Mouse (Mus musculus) testis, postnatal 10 days (tissue): Measurements from ENCODE around the gene Med7.

ENCODE experiments used
- DNase-seq: peaks from one replicate; pipeline ENCODE4 v3.0.0; 2021; ENCODE audit warnings: low spot score

Med7 gene

DNA sequence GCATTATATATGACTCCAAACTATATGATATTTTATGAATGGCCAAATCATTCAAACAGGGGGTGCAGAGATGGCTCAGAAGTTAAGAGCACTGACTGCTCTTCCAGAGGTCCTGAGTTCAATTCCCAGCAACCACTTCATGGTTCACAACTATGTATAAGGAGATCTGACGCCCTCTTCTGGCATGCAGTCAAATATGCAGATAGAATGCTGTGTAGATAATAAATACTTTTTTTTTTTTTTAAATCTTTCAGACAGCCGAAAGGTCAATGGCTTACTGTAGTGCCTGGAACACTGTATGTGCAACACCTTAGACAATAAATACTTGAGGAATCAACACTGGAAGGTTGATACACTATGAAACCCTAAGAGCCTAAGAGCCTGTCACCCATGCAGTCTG is 6.6 kb upstream of the Med7 start:
- no peak for DNase-seq

DNA sequence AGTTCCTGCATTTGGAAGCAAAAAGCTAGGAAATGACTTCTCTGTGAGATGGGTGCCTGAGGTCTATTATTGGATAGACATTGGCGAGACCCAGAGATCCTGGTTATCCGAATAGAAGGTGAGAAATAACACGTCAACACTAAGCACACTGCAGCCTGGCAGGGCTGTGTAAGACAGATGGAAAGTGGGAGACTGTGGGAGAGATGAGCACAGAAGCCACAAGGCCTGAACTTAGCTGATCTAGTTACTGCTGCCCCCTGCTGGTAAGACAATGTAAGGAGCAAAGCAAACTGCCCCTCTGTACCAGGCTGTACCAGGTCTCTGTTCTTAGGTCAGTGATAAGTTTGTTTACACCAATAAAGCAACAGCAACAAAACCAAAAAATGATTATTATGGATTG is 5.6 kb upstream of the Med7 start:
- DNase-seq, result peak; percentile 88

DNA sequence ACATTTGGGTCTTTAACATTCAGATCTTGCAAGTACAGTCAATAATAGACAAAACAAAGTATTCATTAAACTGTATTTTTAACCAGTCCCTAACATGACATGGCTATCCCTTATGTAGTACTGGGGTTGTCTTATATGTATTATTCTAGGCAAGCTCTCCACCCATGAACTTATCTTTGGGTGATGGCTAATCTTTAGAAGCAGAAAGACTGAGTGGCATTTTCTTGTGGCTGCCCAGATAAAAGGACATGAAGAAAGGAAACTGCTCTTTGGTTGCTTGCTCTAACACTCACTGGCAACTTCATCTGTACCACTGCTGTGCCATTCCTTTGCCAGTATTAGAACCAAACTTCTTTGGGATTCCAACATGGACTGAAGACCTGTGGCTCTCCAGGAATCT is 1.4 kb upstream of the Med7 start:
- no peak for DNase-seq

DNA sequence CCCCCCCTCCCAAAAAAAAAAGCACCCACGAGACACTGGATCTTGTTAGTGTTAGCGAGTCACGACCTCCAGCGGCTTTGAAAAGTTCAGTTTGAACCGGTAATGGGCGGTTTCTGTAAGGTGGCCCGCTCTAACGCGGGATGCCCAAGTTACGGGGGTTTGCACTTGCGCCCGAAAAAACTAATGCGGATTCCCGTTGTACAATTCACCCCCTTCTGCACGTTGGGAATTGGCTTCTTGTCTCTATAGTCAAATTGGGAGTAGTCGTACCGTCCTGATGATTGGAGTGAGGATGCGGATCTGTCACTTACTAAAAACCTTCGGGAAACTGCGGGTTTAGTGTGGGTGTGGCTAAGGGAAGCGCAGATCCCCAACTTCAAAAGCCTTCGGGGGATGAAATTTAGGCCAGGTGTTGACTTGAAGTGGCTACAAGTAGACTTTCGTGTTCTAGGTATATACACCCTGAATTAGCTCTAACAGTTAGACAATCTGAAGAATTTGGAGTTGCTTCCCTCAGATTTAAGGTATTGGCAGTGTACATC is 805 bp downstream of the Med7 start:
- peak; percentile 47 for DNase-seq

DNA sequence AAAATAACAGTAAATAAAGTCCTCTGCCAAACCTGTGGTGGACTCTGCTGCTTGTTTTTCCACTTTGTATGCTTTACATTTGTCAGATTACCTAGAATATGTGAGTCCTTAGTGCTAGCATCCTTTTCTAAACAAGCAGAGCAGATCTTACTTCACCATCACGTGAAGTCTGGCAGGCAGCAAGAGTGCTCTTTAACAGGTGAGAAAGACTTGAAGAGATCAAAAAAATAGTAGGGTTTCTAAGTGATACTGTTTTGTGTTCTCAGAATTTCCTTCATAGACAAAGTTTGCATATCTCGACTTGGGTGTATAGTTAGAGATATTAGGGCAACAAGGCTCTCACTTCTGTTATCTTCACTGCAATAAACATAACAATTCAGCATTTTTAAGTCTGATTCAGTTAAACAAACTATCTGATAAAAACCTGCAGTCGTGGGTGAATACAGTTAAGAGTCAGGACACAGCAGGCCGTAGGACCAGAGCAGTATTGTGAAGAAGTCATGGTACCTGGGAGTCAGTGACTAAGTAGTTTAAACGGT is 2.3 kb downstream of the Med7 start:
- no peak for DNase-seq

DNA sequence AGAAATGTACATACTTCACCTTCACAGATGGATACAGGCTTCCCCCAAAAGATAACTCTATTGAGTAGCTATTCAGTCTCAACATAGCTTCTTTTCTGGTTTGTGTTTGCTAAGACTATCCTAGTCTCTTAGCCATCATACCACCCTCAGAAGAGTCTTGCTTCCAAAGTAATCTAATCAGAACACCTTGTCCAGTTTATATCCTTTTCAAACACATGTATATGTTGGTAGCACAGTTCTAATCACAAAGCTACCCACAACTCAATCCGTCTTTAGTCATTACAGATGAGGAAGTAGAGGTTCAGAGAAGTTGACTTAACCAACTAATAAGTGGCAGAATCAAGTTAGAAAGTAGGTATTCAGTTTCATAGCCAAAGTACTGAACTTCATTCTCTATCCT is 5.0 kb downstream of the Med7 start:
- no peak for DNase-seq

DNA sequence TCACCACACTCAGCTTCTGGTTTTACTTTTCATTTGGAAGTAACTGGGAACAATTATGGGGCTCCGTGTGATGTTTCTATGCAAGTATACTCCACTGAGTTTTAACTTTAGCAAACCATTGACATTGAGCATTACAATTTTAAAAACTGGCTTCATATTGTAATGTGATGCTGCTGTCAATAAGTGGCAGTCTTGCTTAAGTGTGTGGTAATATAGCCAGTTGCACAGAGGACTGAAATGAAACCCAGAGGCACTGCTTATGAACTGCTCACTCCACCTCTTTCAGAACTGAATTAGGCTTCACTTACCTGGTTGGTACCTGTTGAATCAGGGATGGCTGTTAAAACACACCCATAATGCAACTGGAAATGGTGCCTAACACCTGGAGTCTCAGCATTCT is 6.4 kb downstream of the Med7 start:
- DNase-seq, result no peak

DNA sequence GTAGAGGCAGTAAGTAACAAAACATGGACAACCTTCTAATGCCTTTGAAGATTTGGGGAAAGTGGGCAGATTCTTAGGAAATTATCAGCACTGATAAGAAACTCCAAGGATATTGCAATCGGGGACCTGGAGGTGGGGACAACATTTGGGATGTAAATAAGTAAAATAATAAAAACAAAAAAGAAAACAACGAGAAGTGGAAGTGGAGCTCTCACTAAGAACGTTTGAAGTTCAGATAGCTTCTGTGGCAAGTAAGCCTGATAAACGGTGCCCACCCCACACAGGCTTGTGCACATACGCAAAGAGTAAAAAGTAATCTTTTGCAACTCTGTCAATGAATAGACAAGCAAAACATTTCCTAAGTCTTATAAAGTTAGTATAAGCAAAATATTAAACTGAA is 7.3 kb downstream of the Med7 start:
- no peak for DNase-seq

DNA sequence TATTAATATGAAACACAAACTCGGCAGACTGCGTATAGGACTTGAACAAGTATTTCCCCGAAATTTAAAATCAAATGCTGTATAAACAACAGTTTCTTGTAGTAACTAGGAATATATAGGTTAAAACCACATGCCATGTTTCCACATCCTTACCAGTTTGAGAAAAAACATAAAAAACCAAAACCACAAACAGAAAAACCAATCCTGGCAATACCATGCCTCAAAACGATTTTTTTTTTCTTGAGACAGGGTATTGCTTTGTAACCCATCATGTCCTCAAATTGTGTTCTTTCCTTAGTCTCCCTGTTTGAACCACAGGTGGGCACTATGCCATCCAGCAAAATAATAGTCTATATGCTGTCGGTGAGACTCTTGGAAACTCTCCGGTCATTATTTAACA is 9.4 kb downstream of the Med7 start:
- no peak for DNase-seq

DNA sequence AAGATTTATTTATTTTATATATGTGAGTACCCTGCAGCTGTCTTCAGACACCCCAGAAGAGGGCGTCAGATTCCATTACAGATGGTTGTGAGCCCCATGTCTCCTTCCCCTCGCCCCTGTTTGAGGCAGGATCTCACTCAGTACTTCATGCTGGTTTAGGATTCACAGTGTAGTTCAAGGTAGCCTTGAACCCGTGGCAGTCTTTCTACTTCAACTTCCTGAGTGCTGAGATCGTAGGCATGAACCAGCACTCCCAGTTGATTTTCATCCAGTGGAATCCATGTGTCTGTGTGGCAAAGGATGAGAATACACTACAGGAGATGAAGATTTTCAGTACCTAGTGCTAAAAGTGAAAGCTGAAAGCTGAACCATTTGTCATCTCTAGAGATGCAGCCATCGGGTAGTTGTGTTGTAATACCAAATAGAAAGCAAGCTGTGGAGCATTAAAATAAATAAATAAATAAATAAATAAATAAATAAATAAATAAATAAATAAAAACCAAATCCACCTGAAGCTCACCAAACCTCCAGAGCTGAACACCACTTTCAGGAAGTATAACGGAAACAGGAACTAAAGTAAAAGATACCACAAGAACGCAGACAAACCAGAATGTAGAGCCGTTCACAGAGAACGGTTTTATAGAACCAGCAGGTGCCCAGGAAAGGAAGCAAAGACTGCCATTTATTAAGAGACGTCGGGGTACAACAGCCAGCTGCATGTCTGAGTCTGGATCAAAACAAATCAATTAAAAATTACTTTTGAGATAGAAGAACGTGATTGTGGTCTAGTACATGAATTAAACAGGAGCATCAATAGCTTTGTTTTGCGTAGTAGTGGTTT is 11.1 kb downstream of the Med7 start:
- DNase-seq, result no peak

DNA sequence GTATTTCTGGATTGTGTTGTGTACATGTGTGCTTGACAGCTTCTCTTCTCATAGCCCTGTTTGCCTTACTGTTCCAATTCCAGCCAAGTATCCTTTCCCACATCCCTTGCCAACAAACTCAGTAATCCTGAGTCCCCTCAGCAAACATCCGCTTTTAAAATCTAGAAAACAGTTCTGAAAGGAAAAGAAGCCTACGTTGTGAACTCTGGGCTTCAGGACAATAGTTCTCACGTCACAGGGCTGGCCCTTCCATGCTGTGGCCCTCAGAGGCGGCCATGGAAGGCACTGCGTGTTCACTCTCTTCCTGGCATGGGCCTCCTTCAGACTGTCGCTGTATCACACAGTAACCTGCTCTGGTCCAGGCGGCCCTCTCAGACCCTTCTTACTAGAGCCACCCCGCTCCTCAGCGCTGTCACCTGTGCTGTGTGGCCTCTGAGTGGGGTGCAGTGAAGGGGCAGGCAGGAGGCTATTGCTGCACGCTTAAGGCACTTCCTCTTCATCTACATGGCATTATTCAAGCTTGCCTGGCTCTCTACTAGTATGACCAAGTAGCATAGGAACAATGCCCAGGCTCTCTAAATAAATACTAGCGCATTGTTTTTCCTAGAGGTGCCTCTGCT is 12.8 kb downstream of the Med7 start:
- DNase-seq, result no peak

DNA sequence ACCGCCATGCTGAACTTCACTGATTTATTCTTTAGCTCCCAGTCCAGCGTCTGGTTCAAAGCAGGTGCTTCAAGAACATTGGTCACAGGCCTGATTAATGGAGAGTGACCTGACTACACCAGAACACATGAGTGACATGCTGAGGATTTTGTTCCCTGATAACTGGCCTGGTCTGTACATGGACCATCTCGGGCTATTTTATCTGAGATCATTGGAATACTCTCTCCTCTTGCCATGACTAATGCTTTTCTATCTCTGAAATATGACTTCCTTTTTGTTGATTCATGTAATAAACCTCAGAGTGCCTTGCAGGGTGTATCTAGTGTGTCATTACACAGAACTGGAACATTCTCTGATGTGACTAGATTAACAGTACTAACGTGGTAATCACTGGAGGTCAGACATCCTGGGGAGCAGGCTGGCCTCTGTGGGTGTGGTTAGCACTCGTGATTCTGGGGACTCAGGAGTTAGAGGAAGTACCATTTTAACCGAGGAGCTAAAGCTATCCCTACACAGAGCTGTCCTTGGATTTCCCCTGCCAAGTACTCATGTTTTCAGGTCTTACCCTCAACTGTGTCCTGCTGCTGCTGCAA is 17.8 kb downstream of the Med7 start, which contains the start of gene Havcr2:
Havcr2 (plus strand) TSS at position 483 of the 593 bp plus-strand sequence.
- no peak for DNase-seq

DNA sequence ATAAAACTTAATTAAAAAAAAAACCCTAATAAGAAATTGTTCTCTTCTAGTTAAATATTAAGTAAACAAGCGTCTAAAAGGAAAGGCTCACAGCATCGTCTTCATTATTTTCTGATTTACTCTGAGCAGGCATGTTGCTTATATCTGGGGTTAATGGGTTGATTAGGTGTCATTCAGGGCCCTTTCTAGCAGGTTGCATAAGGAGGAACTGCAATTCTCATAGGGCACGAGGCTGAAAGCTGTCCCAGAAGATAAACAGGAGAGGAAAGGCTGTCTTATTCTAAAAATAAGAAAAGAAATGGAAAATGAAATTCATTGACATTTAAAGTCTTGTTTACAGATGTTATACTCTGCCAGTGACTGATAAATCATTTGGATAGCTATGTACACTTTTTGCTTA is 23.2 kb downstream of the Med7 start:
- DNase-seq, result no peak

DNA sequence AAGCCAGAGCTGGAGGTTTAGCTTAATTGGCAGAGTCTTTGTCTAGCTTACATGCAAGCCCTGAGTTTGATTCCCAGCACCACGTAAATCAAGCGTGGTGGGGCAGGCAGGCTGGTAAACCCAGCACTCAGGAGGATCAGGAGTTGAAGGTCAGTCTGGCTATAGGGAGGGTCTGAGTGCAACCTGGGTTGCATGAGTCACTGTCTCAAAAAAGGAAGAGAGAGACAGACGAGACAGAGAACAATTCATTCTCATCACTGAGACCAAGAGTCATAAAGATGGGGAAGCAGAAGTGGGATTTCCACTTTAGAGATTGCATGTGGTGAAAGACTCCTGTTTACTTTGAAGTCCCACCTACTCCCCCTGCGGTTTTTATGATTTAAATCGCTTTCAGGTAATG is 24.6 kb downstream of the Med7 start:
- no peak for DNase-seq

DNA sequence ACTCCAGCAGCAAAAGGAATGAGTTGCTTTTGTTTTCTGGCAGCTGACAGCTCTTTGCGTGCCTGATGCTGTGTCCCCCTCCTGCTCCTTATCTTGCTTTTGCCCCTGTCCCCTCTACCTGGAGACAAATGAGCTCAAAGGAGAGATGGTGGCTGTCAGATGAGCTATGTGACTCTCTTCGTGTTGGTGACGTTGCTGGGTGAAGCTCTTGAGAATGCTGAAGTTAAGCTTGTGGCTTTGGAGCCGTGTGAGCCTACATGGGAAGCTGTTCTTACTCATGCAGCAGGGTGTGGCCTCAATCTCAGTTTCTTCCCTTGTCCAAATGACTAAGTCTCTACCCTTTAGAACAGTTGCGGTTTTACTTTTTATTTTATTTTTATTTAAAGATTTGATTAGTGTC is 25.2 kb downstream of the Med7 start:
- DNase-seq, result no peak

DNA sequence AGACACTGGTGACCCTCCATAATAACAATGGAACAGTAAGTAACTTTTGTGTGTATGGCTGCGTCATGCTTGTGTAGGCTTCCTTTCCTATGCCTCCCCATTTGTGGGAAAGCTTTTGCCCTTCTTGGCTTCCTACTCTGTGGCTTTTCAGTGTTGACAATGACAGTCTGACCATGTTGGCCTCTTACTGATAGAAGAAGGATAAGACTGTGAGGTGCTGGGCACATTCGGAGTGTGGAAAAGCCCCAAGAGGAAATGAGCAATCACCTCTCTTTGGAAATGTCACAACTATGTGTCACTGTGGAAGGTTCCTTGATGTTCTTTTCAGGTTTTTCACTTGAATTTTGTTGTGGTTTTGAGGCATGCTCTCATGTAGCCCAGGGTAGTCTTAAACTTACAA is 30.2 kb downstream of the Med7 start:
- DNase-seq, result no peak

DNA sequence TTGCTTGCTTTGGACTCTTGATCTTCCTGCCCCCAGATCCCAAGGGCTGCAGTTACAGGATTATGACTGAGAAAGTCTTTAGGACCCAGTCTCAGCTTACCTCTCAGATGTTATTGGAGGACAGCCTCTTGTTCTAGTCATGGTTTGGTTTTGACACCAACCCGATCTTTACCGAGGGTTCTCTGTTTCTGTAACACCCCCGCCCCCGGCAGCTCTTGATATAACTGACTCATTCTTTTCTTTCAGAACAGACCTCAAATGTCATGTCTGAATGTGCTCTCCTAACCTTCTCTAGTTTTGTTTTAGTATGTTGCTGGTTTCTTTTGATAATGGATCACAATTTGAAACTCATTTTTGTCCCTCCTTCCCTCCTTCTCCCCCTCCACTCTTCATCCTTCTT is 37.5 kb downstream of the Med7 start:
- no peak for DNase-seq

DNA sequence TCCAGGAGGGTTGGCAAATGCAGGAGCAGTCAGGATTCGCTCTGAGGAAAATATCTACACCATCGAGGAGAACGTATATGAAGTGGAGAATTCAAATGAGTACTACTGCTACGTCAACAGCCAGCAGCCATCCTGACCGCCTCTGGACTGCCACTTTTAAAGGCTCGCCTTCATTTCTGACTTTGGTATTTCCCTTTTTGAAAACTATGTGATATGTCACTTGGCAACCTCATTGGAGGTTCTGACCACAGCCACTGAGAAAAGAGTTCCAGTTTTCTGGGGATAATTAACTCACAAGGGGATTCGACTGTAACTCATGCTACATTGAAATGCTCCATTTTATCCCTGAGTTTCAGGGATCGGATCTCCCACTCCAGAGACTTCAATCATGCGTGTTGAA is 42.6 kb downstream of the Med7 start:
- no peak for DNase-seq

DNA sequence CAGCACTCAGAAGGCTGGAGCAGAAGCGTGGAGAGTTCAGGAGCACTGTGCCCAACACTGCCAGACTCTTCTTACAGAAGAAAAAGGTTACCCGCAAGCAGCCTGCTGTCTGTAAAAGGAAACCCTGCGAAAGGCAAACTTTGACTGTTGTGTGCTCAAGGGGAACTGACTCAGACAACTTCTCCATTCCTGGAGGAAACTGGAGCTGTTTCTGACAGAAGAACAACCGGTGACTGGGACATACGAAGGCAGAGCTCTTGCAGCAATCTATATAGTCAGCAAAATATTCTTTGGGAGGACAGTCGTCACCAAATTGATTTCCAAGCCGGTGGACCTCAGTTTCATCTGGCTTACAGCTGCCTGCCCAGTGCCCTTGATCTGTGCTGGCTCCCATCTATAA is 43.8 kb downstream of the Med7 start:
- DNase-seq, result no peak

DNA sequence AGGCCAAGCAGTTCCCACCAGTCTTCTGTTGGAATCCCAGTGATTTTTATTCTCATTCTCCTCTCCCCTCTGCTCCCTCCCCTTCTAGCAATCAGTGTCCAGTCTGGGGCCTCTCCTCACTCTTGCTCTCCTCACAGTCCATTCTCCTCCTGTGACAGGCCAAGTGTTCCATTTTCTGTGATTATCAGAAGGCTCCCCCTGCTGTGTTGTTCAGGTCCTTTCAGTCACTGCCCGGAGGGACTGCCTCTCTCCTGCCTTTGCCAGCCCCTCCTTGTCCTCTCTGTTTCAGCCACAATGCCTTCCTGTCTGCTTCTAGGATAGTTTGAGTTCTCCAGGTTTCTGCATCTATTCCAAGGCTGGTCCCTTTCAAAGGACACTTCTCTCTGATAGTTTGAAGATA is 51.5 kb downstream of the Med7 start:
- no peak for DNase-seq

DNA sequence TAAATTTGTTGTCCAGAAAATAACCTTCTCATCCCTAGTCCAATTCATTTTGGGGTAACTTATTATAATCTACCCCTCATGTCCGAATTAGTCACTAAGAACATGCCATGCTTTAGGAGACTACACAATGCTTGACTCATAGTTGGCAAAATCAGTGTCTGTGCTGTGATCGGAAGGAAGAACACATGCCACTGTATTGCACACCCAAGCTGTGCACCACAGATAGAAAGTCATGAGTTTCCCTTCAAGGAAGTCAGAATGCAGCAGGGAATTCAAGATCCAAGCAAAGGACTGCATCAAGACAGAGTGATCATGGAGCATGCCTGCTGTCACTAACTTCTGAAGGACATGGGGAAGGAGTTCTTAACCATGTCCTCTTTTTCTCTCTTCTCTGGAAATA is 51.9 kb downstream of the Med7 start:
- no peak for DNase-seq
